Mouse (Mus musculus) olfactory bulb, adult 2 months (tissue): ENCODE results near the gene Btbd9. TPM values are rescaled to one million over a fixed set of nuclear protein-coding genes. Genes with fewer than 3 reads are reported as not detected.

Experiments
- H3K27ac ChIP-seq: fragments of 200-500 bp; 2 replicates; pipeline ENCODE4 v1.5.1; 2012; ENCODE audit warnings: low read depth, low read length; ENCODE audit not compliant: insufficient read depth
- H3K4me1 ChIP-seq: fragments of 200-500 bp; 2 replicates; pipeline ENCODE4 v1.6.1; 2012; ENCODE audit warnings: low read length; ENCODE audit not compliant: control insufficient read depth, insufficient read depth
- H3K4me3 ChIP-seq: fragments of 200-500 bp; 2 replicates; pipeline ENCODE4 v1.5.1; 2012; ENCODE audit warnings: mild to moderate bottlenecking, low read depth, low read length, moderate library complexity; ENCODE audit not compliant: insufficient read depth
- CTCF ChIP-seq: fragments of 200-500 bp; IDR thresholded peaks from 2 replicates; pipeline ENCODE4 v1.5.1; 2012; ENCODE audit warnings: low read depth, mild to moderate bottlenecking, low read length, moderate library complexity; ENCODE audit not compliant: insufficient read depth
- POLR2A ChIP-seq: fragments of 200-500 bp; IDR thresholded peaks from 2 replicates; pipeline ENCODE4 v1.6.1; 2012; ENCODE audit warnings: mild to moderate bottlenecking, low read depth, low read length, moderate library complexity; ENCODE audit not compliant: insufficient read depth
- WGBS: fragments of 180-500 bp; shearing (Covaris S2); methylation state at CpG from one replicate; pipeline ENCODE4 v1.1.7; 2018; 5-methylcytosine and 5-hydroxymethylcytosine counted together
- polyA plus RNA-seq: library from polyadenylated mRNA; stranded (reverse); fragments of >200 nt; gene quantifications from 2 replicates; pipeline ENCODE4 v1.2.4, GENCODE M21; 2012; ENCODE audit warnings: low replicate concordance; ENCODE audit not compliant: missing spikeins, insufficient read depth, insufficient read length

Btbd9 gene
- polyA plus RNA-seq, 1 experiment = not detected

- Histone ChIP-seq H3K27ac (no peak overlapping the region; the same call in 1 of the 2 replicates), H3K4me1 (no peaks in the 10 kb centered on the region; the same call in 1 of the 2 replicates), H3K4me3 (no peak overlapping the region)
- WGBS = 39% methylated on average over 7 of the region's 7 CpGs
- TF ChIP-seq CTCF = no peak
- no peak for TF ChIP-seq POLR2A
Observed at GRCm38 (mm10) chr17:30489629-30490028, 86.7 kb downstream of the Btbd9 start.

GRCm38 (mm10) chr17:30487695-30488094 is 88.6 kb downstream of the Btbd9 start:
- no peaks in the 10 kb centered on the region; the same call in 1 of the 2 replicates for H3K4me1 ChIP-seq
- H3K27ac ChIP-seq = no peak overlapping the region
- TF ChIP-seq CTCF (no peak), POLR2A (no peak)
- WGBS = 95% methylated on average over 5 of the region's 5 CpGs
- H3K4me3 ChIP-seq = no peak overlapping the region

GRCm38 (mm10) chr17:30485067-30485854 is 91.0 kb downstream of the Btbd9 start:
- 96% methylated on average over 4 of the region's 4 CpGs for WGBS
- Histone ChIP-seq H3K27ac (no peak overlapping the region), H3K4me3 (no peak overlapping the region), H3K4me1 (no peaks in the 10 kb centered on the region; the same call in 1 of the 2 replicates)
- TF ChIP-seq POLR2A (no peak), CTCF (no peak)

- TF ChIP-seq CTCF (no peak), POLR2A (no peak)
- 97% methylated on average over 1 of the region's 1 CpGs for WGBS
- Histone ChIP-seq H3K4me3 (no peak overlapping the region), H3K4me1 (no peaks in the 10 kb centered on the region), H3K27ac (no peak overlapping the region)
Observed at GRCm38 (mm10) chr17:30484446-30485066, 91.7 kb downstream of the Btbd9 start.

- Histone ChIP-seq H3K4me1 (no peaks in the 10 kb centered on the region), H3K27ac (no peak overlapping the region), H3K4me3 (no peak overlapping the region)
- WGBS = 95% methylated on average over 6 of the region's 6 CpGs
- no peak for TF ChIP-seq CTCF
Observed at GRCm38 (mm10) chr17:30481766-30482165, 94.5 kb downstream of the Btbd9 start.

- 96% methylated on average over 10 of the region's 10 CpGs for WGBS
- no peaks in the 10 kb centered on the region for H3K4me1 ChIP-seq
- TF ChIP-seq CTCF (no peak), POLR2A (no peak)
- H3K27ac ChIP-seq = no peak overlapping the region
- no peak overlapping the region for H3K4me3 ChIP-seq
Observed at GRCm38 (mm10) chr17:30481341-30481740, 94.9 kb downstream of the Btbd9 start.

GRCm38 (mm10) chr17:30480381-30480780 is 95.9 kb downstream of the Btbd9 start:
- TF ChIP-seq POLR2A (no peak), CTCF (no peak)
- Histone ChIP-seq H3K27ac (no peak overlapping the region), H3K4me1 (no peaks in the 10 kb centered on the region), H3K4me3 (no peak overlapping the region)
- 94% methylated on average over 8 of the region's 8 CpGs for WGBS

GRCm38 (mm10) chr17:30478181-30478580 is 98.1 kb downstream of the Btbd9 start:
- Histone ChIP-seq H3K4me3 (no peak overlapping the region), H3K4me1 (no peaks in the 10 kb centered on the region; the same call in 1 of the 2 replicates), H3K27ac (no peak overlapping the region)
- 85% methylated on average over 9 of the region's 9 CpGs for WGBS
- no peak for TF ChIP-seq POLR2A
- no peak for TF ChIP-seq CTCF

GRCm38 (mm10) chr17:30474561-30474960 is 101.7 kb downstream of the Btbd9 start:
- Histone ChIP-seq H3K4me1 (peaks cover 9% of the 10 kb centered on the region), H3K4me3 (no peak overlapping the region), H3K27ac (no peak overlapping the region)
- TF ChIP-seq CTCF = no peak
- WGBS = 74% methylated on average over 2 of the region's 2 CpGs

GRCm38 (mm10) chr17:30472776-30473175 is 103.5 kb downstream of the Btbd9 start:
- H3K27ac ChIP-seq = no peak overlapping the region
- H3K4me3 ChIP-seq = no peak overlapping the region
- TF ChIP-seq CTCF (no peak), POLR2A (no peak)
- 50% methylated on average over 10 of the region's 10 CpGs for WGBS
- peaks cover 19% of the 10 kb centered on the region for H3K4me1 ChIP-seq
